Mouse (Mus musculus) heart, postnatal 0 days (tissue): ENCODE data around the gene Ankrd10. TPM values are rescaled to one million over a fixed set of nuclear protein-coding genes. Genes with fewer than 3 reads are reported as not detected.

Experiments used
- ATAC-seq: fragments of 200-750 bp; cut with Nextera tagmentation; 2 replicates; pipeline ENCODE4 v1.8.0; 2017; ENCODE audit warnings: low read depth, moderate number of reproducible peaks, moderate library complexity; ENCODE audit not compliant: insufficient read depth
- DNase-seq: peaks from one replicate; pipeline ENCODE4 v3.0.0-alpha.2; 2016; ENCODE audit warnings: low spot score
- H3K27ac ChIP-seq: fragments of 300-500 bp; sonication (generic); 2 replicates; pipeline ENCODE4 v1.5.1; 2014; ENCODE audit warnings: low read depth, mild to moderate bottlenecking
- H3K27me3 ChIP-seq: fragments of 300-500 bp; sonication (generic); 2 replicates; pipeline ENCODE4 v1.6.1; 2014; ENCODE audit warnings: low read length, mixed read lengths; ENCODE audit not compliant: control insufficient read depth, insufficient read depth
- H3K36me3 ChIP-seq: fragments of 300-500 bp; sonication (generic); replicated peaks from 2 replicates; pipeline ENCODE4 v1.6.1; 2014; ENCODE audit warnings: low read length, mixed read lengths; ENCODE audit not compliant: control insufficient read depth, insufficient read depth
- H3K4me1 ChIP-seq: fragments of 300-500 bp; sonication (generic); 2 replicates; pipeline ENCODE4 v1.6.1; 2014; ENCODE audit warnings: antibody characterized with exemption; ENCODE audit not compliant: control insufficient read depth, insufficient read depth
- H3K4me2 ChIP-seq: fragments of 300-500 bp; sonication (generic); 2 replicates; pipeline ENCODE4 v1.6.1; 2014; ENCODE audit warnings: low read depth, mild to moderate bottlenecking, low read length, moderate library complexity
- H3K4me3 ChIP-seq: fragments of 300-500 bp; sonication (generic); 2 replicates; pipeline ENCODE4 v1.5.1; 2014; ENCODE audit warnings: low read depth, low read length
- H3K9ac ChIP-seq: fragments of 300-500 bp; sonication (generic); replicated peaks from 2 replicates; pipeline ENCODE4 v1.6.1; 2014; ENCODE audit warnings: low read depth, low read length, mixed read lengths
- H3K9me3 ChIP-seq: fragments of 300-500 bp; sonication (generic); replicated peaks from 2 replicates; pipeline ENCODE4 v1.6.1; 2016; ENCODE audit warnings: low read length; ENCODE audit not compliant: control insufficient read depth
- CTCF ChIP-seq: IDR thresholded peaks from 2 replicates; pipeline ENCODE4 v1.5.1; 2016; ENCODE audit warnings: antibody characterized with exemption, control low read depth, low read depth
- EP300 ChIP-seq: IDR thresholded peaks from 2 replicates; pipeline ENCODE4 v1.6.1; 2016; ENCODE audit warnings: antibody characterized with exemption, low read depth
- WGBS: fragments of 180-500 bp; shearing (Covaris S2); extraction: QIAGEN DNeasy Blood & Tissue Kit; methylation state at CpG from one replicate; pipeline ENCODE4 v1.1.7; 2014; 5-methylcytosine and 5-hydroxymethylcytosine counted together
- polyA plus RNA-seq: library from polyadenylated mRNA; unstranded; fragments of >200 nt; fragmentation: Nextera tagmentation; extraction: Ambion mirVana; gene quantifications from 2 replicates; pipeline ENCODE4 v1.2.1, GENCODE M21; 2015
- total RNA-seq: library from RNA; depleted of rRNA; stranded (reverse); fragments of >200 nt; gene quantifications from 2 replicates; pipeline ENCODE4 v1.2.3, GENCODE M21; 2014; ENCODE audit warnings: low replicate concordance

Ankrd10 gene
- total and polyA plus RNA-seq, 2 experiments from 2014 or later: 54.9 to 152 TPM

GRCm38 (mm10) chr8:11614126-11614835 lies 21.3 kb downstream of the Ankrd10 start:
- no peak overlapping the region for H3K27ac ChIP-seq
- ATAC-seq (no peak), DNase-seq (no peak)
- H3K9ac ChIP-seq: no peak overlapping the region
- H3K9me3 ChIP-seq: no peaks in the 10 kb centered on the region
- H3K36me3 ChIP-seq: peaks cover 76% of the 10 kb centered on the region
- no peaks in the 10 kb centered on the region for H3K27me3 ChIP-seq
- H3K4me1 ChIP-seq: no peaks in the 10 kb centered on the region
- no peak for TF ChIP-seq EP300
- no peak for TF ChIP-seq CTCF
- WGBS: 67% methylated on average over 6 of the region's 6 CpGs
- no peak overlapping the region for H3K4me2 ChIP-seq
- no peak overlapping the region for H3K4me3 ChIP-seq

GRCm38 (mm10) chr8:11608848-11609247 lies 26.7 kb downstream of the Ankrd10 start:
- Histone ChIP-seq H3K27ac (no peak overlapping the region), H3K9ac (no peak overlapping the region), H3K9me3 (no peaks in the 10 kb centered on the region), H3K27me3 (no peaks in the 10 kb centered on the region), H3K4me1 (no peaks in the 10 kb centered on the region), H3K36me3 (peaks cover 36% of the 10 kb centered on the region), H3K4me2 (no peak overlapping the region), H3K4me3 (no peak overlapping the region)
- WGBS: 95% methylated on average over 9 of the region's 9 CpGs
- no peak for ATAC-seq
- no peak for DNase-seq
- no peak for TF ChIP-seq CTCF
- TF ChIP-seq EP300: no peak

GRCm38 (mm10) chr8:11602006-11602680 lies 33.4 kb downstream of the Ankrd10 start:
- WGBS: 35% methylated on average over 14 of the region's 14 CpGs
- no peaks in the 10 kb centered on the region for H3K9me3 ChIP-seq
- H3K9ac ChIP-seq: no peak overlapping the region
- H3K4me3 ChIP-seq: no peak overlapping the region
- no peaks in the 10 kb centered on the region for H3K36me3 ChIP-seq
- H3K4me2 ChIP-seq: no peak overlapping the region
- DNase-seq (peak; percentile 70), ATAC-seq (peak; percentile 55; the same call in 1 of the 2 replicates)
- H3K4me1 ChIP-seq: no peaks in the 10 kb centered on the region
- TF ChIP-seq CTCF (peak; percentile 87), EP300 (no peak)
- no peak overlapping the region for H3K27ac ChIP-seq
- no peaks in the 10 kb centered on the region for H3K27me3 ChIP-seq

- no peak for DNase-seq
- Histone ChIP-seq H3K27me3 (no peaks in the 10 kb centered on the region), H3K4me3 (no peak overlapping the region), H3K9me3 (no peaks in the 10 kb centered on the region), H3K4me2 (no peak overlapping the region), H3K4me1 (no peaks in the 10 kb centered on the region), H3K27ac (no peak overlapping the region), H3K9ac (no peak overlapping the region), H3K36me3 (no peaks in the 10 kb centered on the region)
- TF ChIP-seq CTCF (no peak), EP300 (no peak)
- WGBS: 77% methylated on average over 5 of the region's 5 CpGs
- ATAC-seq: no peak
Observed at GRCm38 (mm10) chr8:11600301-11600951, 35.1 kb downstream of the Ankrd10 start.

GRCm38 (mm10) chr8:11593222-11593884 lies 42.2 kb downstream of the Ankrd10 start:
- Histone ChIP-seq H3K9me3 (no peaks in the 10 kb centered on the region), H3K4me3 (no peak overlapping the region), H3K36me3 (no peaks in the 10 kb centered on the region), H3K27ac (no peak overlapping the region), H3K9ac (no peak overlapping the region), H3K4me2 (no peak overlapping the region), H3K27me3 (no peaks in the 10 kb centered on the region), H3K4me1 (peaks cover 8% of the 10 kb centered on the region; the same call in 1 of the 2 replicates)
- WGBS: 39% methylated on average over 12 of the region's 12 CpGs
- no peak for TF ChIP-seq EP300
- TF ChIP-seq CTCF: no peak
- peak; percentile 63 for ATAC-seq
- DNase-seq: peak; percentile 32
